Mouse (Mus musculus): ENCODE measurements around the gene Tnfrsf12a. TPM values are rescaled to one million over a fixed set of nuclear protein-coding genes. Genes with fewer than 3 reads are reported as not detected.

Tnfrsf12a gene
- polyA plus RNA-seq, 1 experiment from 2014 or later: 24.8 TPM

- H3K4me2 ChIP-seq (replicated peaks): peak overlapping the region; percentile 96
- peak overlapping the region; percentile 66; the same call in 1 of the 2 replicates for H3K27ac ChIP-seq
- ATAC-seq: no peak
These were observed 716 bp downstream of the Tnfrsf12a start for GRCm38 (mm10) chr17:23676473-23677031.

GRCm38 (mm10) chr17:23675564-23676281 lies 1.5 kb downstream of the Tnfrsf12a start:
- H3K4me3 ChIP-seq (replicated peaks): peak overlapping the region; percentile 54
- peaks cover 21% of the 10 kb centered on the region for H3K27me3 ChIP-seq (replicated peaks)
- peak overlapping the region; percentile 60 for H3K9ac ChIP-seq
- no peaks in the 10 kb centered on the region for H3K36me3 ChIP-seq
- no peaks in the 10 kb centered on the region for H3K9me3 ChIP-seq
- H3K4me2 ChIP-seq (replicated peaks): peak overlapping the region; percentile 96
- ATAC-seq: no peak
- WGBS: 17% methylated on average over 15 of the region's 15 CpGs
- peak overlapping the region; percentile 66 for H3K27ac ChIP-seq
- H3K4me1 ChIP-seq (replicated peaks): peaks cover 38% of the 10 kb centered on the region

More at GRCm38 (mm10) chr17:23676473-23677031, 716 bp downstream of the Tnfrsf12a start:
- peak overlapping the region; percentile 60 for H3K9ac ChIP-seq
- H3K9me3 ChIP-seq: no peaks in the 10 kb centered on the region
- H3K27me3 ChIP-seq (replicated peaks): peaks cover 29% of the 10 kb centered on the region
- 1% methylated on average over 37 of the region's 37 CpGs for WGBS
- peak overlapping the region; percentile 54 for H3K4me3 ChIP-seq (replicated peaks)
- peaks cover 45% of the 10 kb centered on the region for H3K4me1 ChIP-seq (replicated peaks)
- no peaks in the 10 kb centered on the region for H3K36me3 ChIP-seq

GRCm38 (mm10) chr17:23675127-23675526 lies 2.1 kb downstream of the Tnfrsf12a start:
- peaks cover 15% of the 10 kb centered on the region for H3K27me3 ChIP-seq (replicated peaks)
- H3K4me3 ChIP-seq (replicated peaks): no peak overlapping the region
- H3K4me2 ChIP-seq (replicated peaks): peak overlapping the region; percentile 96
- no peak overlapping the region for H3K27ac ChIP-seq
- ATAC-seq: no peak
- H3K9me3 ChIP-seq: no peaks in the 10 kb centered on the region
- peaks cover 38% of the 10 kb centered on the region for H3K4me1 ChIP-seq (replicated peaks)
- WGBS: 28% methylated on average over 5 of the region's 5 CpGs
- no peak overlapping the region for H3K9ac ChIP-seq
- peaks cover 4% of the 10 kb centered on the region; the same call in 1 of the 2 replicates for H3K36me3 ChIP-seq

GRCm38 (mm10) chr17:23674271-23674952 lies 2.9 kb downstream of the Tnfrsf12a start:
- Histone ChIP-seq H3K27me3 (replicated peaks) (peaks cover 9% of the 10 kb centered on the region), H3K4me1 (replicated peaks) (peaks cover 35% of the 10 kb centered on the region), H3K9ac (peak overlapping the region; percentile 68), H3K4me3 (replicated peaks) (peak overlapping the region; percentile 66), H3K9me3 (no peaks in the 10 kb centered on the region), H3K36me3 (peaks cover 8% of the 10 kb centered on the region; the same call in 1 of the 2 replicates), H3K27ac (peak overlapping the region; percentile 51), H3K4me2 (replicated peaks) (peak overlapping the region; percentile 96)
- no peak for ATAC-seq
- 39% methylated on average over 9 of the region's 9 CpGs for WGBS

- H3K36me3 ChIP-seq: peaks cover 15% of the 10 kb centered on the region; the same call in 1 of the 2 replicates
- H3K9ac ChIP-seq: peak within 1 kb of the TSS; percentile 68
- H3K4me3 ChIP-seq (replicated peaks): peak within 1 kb of the TSS; percentile 66
- H3K4me2 ChIP-seq (replicated peaks): peak within 1 kb of the TSS; percentile 96
- peak; percentile 95 for ATAC-seq
- peaks cover 31% of the 10 kb centered on the region for H3K4me1 ChIP-seq (replicated peaks)
- WGBS: under 1% methylated on average over 45 of the region's 45 CpGs
- H3K9me3 ChIP-seq: no peaks in the 10 kb centered on the region
- peak within 1 kb of the TSS; percentile 78 for H3K27ac ChIP-seq
- H3K27me3 ChIP-seq (replicated peaks): peaks cover under 1% of the 10 kb centered on the region; the same call in 1 of the 2 replicates
These were observed 3.7 kb downstream of the Tnfrsf12a start, which contains the start of the genes Hcfc1r1 and Thoc6 for GRCm38 (mm10) chr17:23673424-23674073. Gene Hcfc1r1, plus strand, starts transcription at chr17:23673596. Gene Thoc6, minus strand, starts transcription at chr17:23673882.

DNA sequence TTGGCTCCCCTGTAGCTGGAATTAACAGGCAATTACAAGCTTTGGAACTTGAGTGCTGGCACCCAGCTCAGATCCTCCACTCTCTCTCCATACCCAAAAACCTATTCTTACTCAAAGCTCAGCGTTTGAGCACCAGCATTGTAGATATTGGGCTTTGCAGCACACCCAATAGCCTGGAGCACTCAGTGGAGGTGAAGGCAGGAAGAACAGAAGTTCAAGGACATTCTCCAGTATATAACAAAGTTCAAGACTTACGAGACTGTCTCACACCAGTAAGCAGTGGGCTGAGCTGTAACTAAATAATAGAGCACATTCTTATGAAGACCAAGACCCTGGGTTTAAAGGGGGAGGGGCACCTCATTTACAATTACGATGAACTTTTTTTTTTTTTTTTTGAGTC lies 4.5 kb downstream of the Tnfrsf12a start:
- Histone ChIP-seq H3K27ac (no peak overlapping the region), H3K4me3 (replicated peaks) (peak overlapping the region; percentile 66), H3K36me3 (peaks cover 21% of the 10 kb centered on the region; the same call in 1 of the 2 replicates), H3K9ac (no peak overlapping the region), H3K9me3 (no peaks in the 10 kb centered on the region), H3K4me2 (replicated peaks) (peak overlapping the region; percentile 96), H3K27me3 (replicated peaks) (no peaks in the 10 kb centered on the region), H3K4me1 (replicated peaks) (peaks cover 31% of the 10 kb centered on the region)
- WGBS: 53% methylated on average over 3 of the region's 3 CpGs
- ATAC-seq: no peak

- 90% methylated on average over 3 of the region's 3 CpGs for WGBS
- H3K4me2 ChIP-seq (replicated peaks): no peak overlapping the region
- H3K27me3 ChIP-seq (replicated peaks): no peaks in the 10 kb centered on the region
- H3K9ac ChIP-seq: no peak overlapping the region
- ATAC-seq: no peak
- H3K27ac ChIP-seq: no peak overlapping the region
- H3K4me3 ChIP-seq (replicated peaks): no peak overlapping the region
- peaks cover 28% of the 10 kb centered on the region for H3K36me3 ChIP-seq
- peaks cover 28% of the 10 kb centered on the region for H3K4me1 ChIP-seq (replicated peaks)
- no peaks in the 10 kb centered on the region for H3K9me3 ChIP-seq
These were observed 5.7 kb downstream of the Tnfrsf12a start for GRCm38 (mm10) chr17:23671519-23671918.

DNA sequence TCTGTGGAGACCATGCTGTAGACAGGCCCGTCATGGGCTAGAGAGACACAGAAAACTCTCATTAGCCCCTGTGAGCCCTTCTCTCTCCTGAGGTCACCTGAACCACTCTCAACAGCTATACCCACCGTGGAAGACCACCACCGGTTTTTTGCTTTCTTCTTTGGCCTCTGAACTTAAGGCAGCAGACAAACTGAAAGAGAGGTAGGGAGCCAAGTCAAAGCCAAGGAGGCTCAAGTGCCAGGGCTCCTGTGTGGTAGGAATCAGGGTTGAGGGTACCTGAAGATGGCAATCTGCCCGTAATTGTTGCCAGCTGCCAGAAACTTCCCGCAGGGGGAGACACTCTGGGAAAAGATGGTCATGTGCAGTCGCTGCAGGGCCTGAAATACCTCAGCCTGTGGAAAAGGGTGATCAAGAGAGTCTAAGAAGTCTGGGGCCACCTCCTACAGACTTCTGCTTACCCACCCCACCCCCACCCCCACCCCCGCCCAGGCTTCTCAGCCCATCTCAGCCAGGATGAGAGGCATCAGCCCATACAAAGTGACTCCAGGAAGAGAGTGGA lies 6.7 kb downstream of the Tnfrsf12a start:
- H3K9ac ChIP-seq: no peak overlapping the region
- peaks cover 28% of the 10 kb centered on the region for H3K36me3 ChIP-seq
- H3K27me3 ChIP-seq (replicated peaks): no peaks in the 10 kb centered on the region
- no peak overlapping the region for H3K27ac ChIP-seq
- H3K4me1 ChIP-seq (replicated peaks): peaks cover 19% of the 10 kb centered on the region
- no peaks in the 10 kb centered on the region for H3K9me3 ChIP-seq
- H3K4me3 ChIP-seq (replicated peaks): no peak overlapping the region
- no peak for ATAC-seq
- 90% methylated on average over 7 of the region's 7 CpGs for WGBS
- H3K4me2 ChIP-seq (replicated peaks): no peak overlapping the region

GRCm38 (mm10) chr17:23665511-23665910 lies 11.8 kb downstream of the Tnfrsf12a start:
- no peak for ATAC-seq

DNA sequence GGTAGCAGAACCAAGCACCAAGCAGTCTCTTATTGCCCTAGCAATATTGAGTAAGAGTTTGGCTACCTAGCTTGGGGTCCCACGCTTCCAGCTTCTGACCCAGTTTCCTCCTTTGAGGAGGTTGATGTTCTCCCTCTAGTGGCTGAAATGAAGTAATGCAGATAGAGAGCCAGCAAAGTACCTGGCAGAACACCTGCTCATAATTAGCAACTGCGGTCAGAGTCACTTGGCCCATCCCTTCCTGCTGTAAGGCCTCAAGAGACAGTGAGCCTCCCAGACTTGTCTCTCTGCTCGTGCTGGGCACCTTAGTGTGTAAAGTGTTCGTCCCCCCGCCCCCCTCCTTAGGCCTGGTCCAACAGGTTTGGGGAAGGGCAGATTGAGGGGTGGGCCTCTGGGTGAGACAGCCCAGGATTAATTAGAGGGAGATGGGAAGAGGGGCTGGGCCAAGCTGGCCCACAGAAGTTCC lies 12.7 kb downstream of the Tnfrsf12a start:
- peak; percentile 64 for ATAC-seq
- no peak overlapping the region for H3K9ac ChIP-seq
- H3K4me3 ChIP-seq (replicated peaks): no peak overlapping the region
- H3K9me3 ChIP-seq: no peaks in the 10 kb centered on the region
- no peak overlapping the region for H3K4me2 ChIP-seq (replicated peaks)
- H3K36me3 ChIP-seq: peaks cover 20% of the 10 kb centered on the region
- WGBS: 13% methylated on average over 5 of the region's 5 CpGs
- H3K27ac ChIP-seq: no peak overlapping the region
- peaks cover 18% of the 10 kb centered on the region for H3K27me3 ChIP-seq (replicated peaks)
- H3K4me1 ChIP-seq (replicated peaks): peaks cover 7% of the 10 kb centered on the region; the same call in 1 of the 2 replicates

More at GRCm38 (mm10) chr17:23665511-23665910, 11.8 kb downstream of the Tnfrsf12a start:
- H3K4me2 ChIP-seq (replicated peaks): no peak overlapping the region
- peaks cover 28% of the 10 kb centered on the region for H3K36me3 ChIP-seq
- H3K9ac ChIP-seq: no peak overlapping the region
- H3K4me1 ChIP-seq (replicated peaks): peaks cover 7% of the 10 kb centered on the region; the same call in 1 of the 2 replicates
- H3K27me3 ChIP-seq (replicated peaks): peaks cover 13% of the 10 kb centered on the region
- H3K9me3 ChIP-seq: no peaks in the 10 kb centered on the region
- H3K27ac ChIP-seq: no peak overlapping the region
- WGBS: 74% methylated on average over 14 of the region's 14 CpGs
- no peak overlapping the region for H3K4me3 ChIP-seq (replicated peaks)

DNA sequence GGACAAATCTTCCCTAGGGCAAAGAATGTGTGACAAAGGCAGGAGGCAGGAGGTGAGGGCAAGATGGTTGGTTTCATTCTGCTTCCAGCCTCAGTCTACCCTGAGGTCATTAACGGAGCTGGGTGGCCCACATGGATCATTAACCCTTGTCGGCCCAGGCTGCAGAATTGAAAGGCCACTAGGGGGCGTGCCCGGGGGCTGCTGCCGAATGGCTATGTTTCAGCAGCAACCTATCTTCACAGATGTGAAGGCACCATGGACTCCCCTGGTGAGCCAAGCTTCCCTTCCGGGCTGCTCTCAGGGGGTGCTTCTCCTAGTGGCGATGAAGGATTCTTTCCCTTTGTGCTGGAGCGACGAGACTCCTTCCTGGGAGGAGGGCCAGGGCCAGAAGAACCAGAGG lies 15.7 kb downstream of the Tnfrsf12a start:
- H3K4me2 ChIP-seq (replicated peaks): peak overlapping the region; percentile 73
- no peaks in the 10 kb centered on the region for H3K9me3 ChIP-seq
- 2% methylated on average over 9 of the region's 9 CpGs for WGBS
- 0 out of 2 replicates have a peak overlapping the region, but pooled peaks have one; percentile 43 for H3K4me3 ChIP-seq (replicated peaks)
- H3K27me3 ChIP-seq (replicated peaks): peaks cover 22% of the 10 kb centered on the region
- ATAC-seq: no peak
- H3K9ac ChIP-seq: no peak overlapping the region
- peaks cover 7% of the 10 kb centered on the region; the same call in 1 of the 2 replicates for H3K4me1 ChIP-seq (replicated peaks)
- no peaks in the 10 kb centered on the region; the same call in 1 of the 2 replicates for H3K36me3 ChIP-seq
- no peak overlapping the region for H3K27ac ChIP-seq
